Mouse (Mus musculus) intestine, embryonic 16.5 days (tissue): Measurements from ENCODE around the gene Ube2q1. TPM values are rescaled to one million over a fixed set of nuclear protein-coding genes. Genes with fewer than 3 reads are reported as not detected.
A peak's percentile ranks its signal among the peaks of the same experiment; 100 is the strongest.

Experiments
- ATAC-seq: fragments of 200-750 bp; cut with Nextera tagmentation; 2 replicates; pipeline ENCODE4 v1.8.0; 2017; ENCODE audit warnings: moderate TSS enrichment, moderate library complexity
- H3K27ac ChIP-seq: fragments of 300-500 bp; sonication (generic); 2 replicates; pipeline ENCODE4 v1.5.1; 2014; ENCODE audit warnings: mild to moderate bottlenecking, low read length
- H3K27me3 ChIP-seq: fragments of 300-500 bp; sonication (generic); replicated peaks from 2 replicates; pipeline ENCODE4 v1.6.1; 2014; ENCODE audit warnings: low read length, control low read depth, mixed read lengths; ENCODE audit not compliant: control insufficient read depth, insufficient read depth
- H3K36me3 ChIP-seq: fragments of 300-500 bp; sonication (generic); 2 replicates; pipeline ENCODE4 v1.6.1; 2014; ENCODE audit warnings: low read length, control low read depth; ENCODE audit not compliant: control insufficient read depth, insufficient read depth
- H3K4me1 ChIP-seq: fragments of 300-500 bp; sonication (generic); 2 replicates; pipeline ENCODE4 v1.6.1; 2014; ENCODE audit warnings: low read length, control low read depth, mixed read lengths; ENCODE audit not compliant: control insufficient read depth, insufficient read depth
- H3K4me2 ChIP-seq: fragments of 300-500 bp; sonication (generic); 2 replicates; pipeline ENCODE4 v1.6.1; 2014; ENCODE audit warnings: low read depth, low read length, control low read depth
- H3K4me3 ChIP-seq: fragments of 300-500 bp; sonication (generic); 2 replicates; pipeline ENCODE4 v1.5.1; 2014; ENCODE audit warnings: mild to moderate bottlenecking, low read length
- H3K9ac ChIP-seq: fragments of 300-500 bp; sonication (generic); 2 replicates; pipeline ENCODE4 v1.6.1; 2014; ENCODE audit warnings: low read depth, low read length
- H3K9me3 ChIP-seq: fragments of 300-500 bp; sonication (generic); 2 replicates; pipeline ENCODE4 v1.6.1; 2016; ENCODE audit warnings: low read length, control low read depth; ENCODE audit not compliant: control insufficient read depth
- WGBS: fragments of 180-500 bp; shearing (Covaris S2); extraction: QIAGEN DNeasy Blood & Tissue Kit; methylation state at CpG from one replicate; pipeline ENCODE4 v1.1.7; 2014; 5-methylcytosine and 5-hydroxymethylcytosine counted together
- polyA plus RNA-seq: library from polyadenylated mRNA; unstranded; fragments of >200 nt; fragmentation: Nextera tagmentation; extraction: Ambion mirVana; gene quantifications from 2 replicates; pipeline ENCODE4 v1.2.1, GENCODE M21; 2015

Ube2q1 gene
- polyA plus RNA-seq, 1 experiment from 2014 or later = 8.2 TPM

- Histone ChIP-seq H3K4me3 (no peak overlapping the region), H3K4me1 (0 out of 2 replicates have a peak, but pooled peaks cover 2% of the 10 kb centered on the region), H3K27me3 (no peaks in the 10 kb centered on the region), H3K9me3 (no peaks in the 10 kb centered on the region), H3K27ac (no peak overlapping the region), H3K4me2 (no peak overlapping the region), H3K36me3 (peaks cover 8% of the 10 kb centered on the region; the same call in 1 of the 2 replicates), H3K9ac (no peak overlapping the region)
- ATAC-seq = no peak
- WGBS = 89% methylated on average over 5 of the region's 5 CpGs
Measured at GRCm38 (mm10) chr3:89781640-89782039, 8.2 kb downstream of the Ube2q1 start.

GRCm38 (mm10) chr3:89784991-89785753, 11.8 kb downstream of the Ube2q1 start:
- H3K27me3 ChIP-seq = no peaks in the 10 kb centered on the region
- peak overlapping the region; percentile 30 for H3K4me2 ChIP-seq
- H3K4me1 ChIP-seq = 0 out of 2 replicates have a peak, but pooled peaks cover 2% of the 10 kb centered on the region
- H3K4me3 ChIP-seq = no peak overlapping the region
- peak; percentile 75 for ATAC-seq
- H3K9me3 ChIP-seq = no peaks in the 10 kb centered on the region
- peaks cover 2% of the 10 kb centered on the region; the same call in 1 of the 2 replicates for H3K36me3 ChIP-seq
- no peak overlapping the region for H3K27ac ChIP-seq
- 18% methylated on average over 11 of the region's 11 CpGs for WGBS
- H3K9ac ChIP-seq = peak overlapping the region; percentile 48

GRCm38 (mm10) chr3:89786275-89786674, 12.9 kb downstream of the Ube2q1 start:
- no peak overlapping the region for H3K9ac ChIP-seq
- no peaks in the 10 kb centered on the region for H3K27me3 ChIP-seq
- H3K4me3 ChIP-seq = no peak overlapping the region
- H3K4me1 ChIP-seq = no peaks in the 10 kb centered on the region
- H3K27ac ChIP-seq = no peak overlapping the region
- no peak for ATAC-seq
- no peaks in the 10 kb centered on the region; the same call in 1 of the 2 replicates for H3K36me3 ChIP-seq
- WGBS = 86% methylated on average over 6 of the region's 6 CpGs
- H3K4me2 ChIP-seq = no peak overlapping the region
- H3K9me3 ChIP-seq = no peaks in the 10 kb centered on the region

- Histone ChIP-seq H3K4me2 (no peak overlapping the region), H3K27ac (no peak overlapping the region), H3K27me3 (no peaks in the 10 kb centered on the region), H3K4me3 (no peak overlapping the region), H3K36me3 (no peaks in the 10 kb centered on the region), H3K9ac (no peak overlapping the region), H3K4me1 (no peaks in the 10 kb centered on the region), H3K9me3 (no peaks in the 10 kb centered on the region)
- WGBS = 78% methylated on average over 16 of the region's 16 CpGs
- ATAC-seq = no peak
Measured at GRCm38 (mm10) chr3:89788680-89789352, 15.4 kb downstream of the Ube2q1 start.

- Histone ChIP-seq H3K9ac (no peak overlapping the region), H3K27ac (no peak overlapping the region), H3K4me3 (no peak overlapping the region), H3K4me1 (no peaks in the 10 kb centered on the region), H3K4me2 (no peak overlapping the region), H3K9me3 (no peaks in the 10 kb centered on the region), H3K27me3 (no peaks in the 10 kb centered on the region), H3K36me3 (no peaks in the 10 kb centered on the region)
- no peak for ATAC-seq
- WGBS = 59% methylated on average over 2 of the region's 2 CpGs
Measured at GRCm38 (mm10) chr3:89794616-89795015, 21.2 kb downstream of the Ube2q1 start.

- 67% methylated on average over 5 of the region's 5 CpGs for WGBS
- H3K4me3 ChIP-seq = no peak overlapping the region
- no peak overlapping the region for H3K27ac ChIP-seq
- no peak for ATAC-seq
- H3K27me3 ChIP-seq = no peaks in the 10 kb centered on the region
- H3K36me3 ChIP-seq = no peaks in the 10 kb centered on the region
- H3K9me3 ChIP-seq = no peaks in the 10 kb centered on the region
- no peak overlapping the region for H3K9ac ChIP-seq
- H3K4me2 ChIP-seq = no peak overlapping the region
- H3K4me1 ChIP-seq = no peaks in the 10 kb centered on the region
Measured at GRCm38 (mm10) chr3:89795746-89796145, 22.3 kb downstream of the Ube2q1 start.

- Histone ChIP-seq H3K27me3 (no peaks in the 10 kb centered on the region), H3K36me3 (no peaks in the 10 kb centered on the region), H3K4me1 (no peaks in the 10 kb centered on the region), H3K9ac (no peak overlapping the region), H3K4me2 (no peak overlapping the region), H3K4me3 (no peak overlapping the region), H3K27ac (no peak overlapping the region), H3K9me3 (no peaks in the 10 kb centered on the region)
- WGBS = 37% methylated on average over 4 of the region's 4 CpGs
- ATAC-seq = no peak
Measured at GRCm38 (mm10) chr3:89796358-89796757, 22.9 kb downstream of the Ube2q1 start.

GRCm38 (mm10) chr3:89798518-89798917, 25.1 kb downstream of the Ube2q1 start:
- WGBS = 75% methylated on average over 3 of the region's 3 CpGs
- Histone ChIP-seq H3K4me2 (no peak overlapping the region), H3K36me3 (no peaks in the 10 kb centered on the region), H3K4me1 (0 out of 2 replicates have a peak, but pooled peaks cover 3% of the 10 kb centered on the region), H3K4me3 (no peak overlapping the region), H3K9me3 (no peaks in the 10 kb centered on the region), H3K27ac (no peak overlapping the region), H3K27me3 (no peaks in the 10 kb centered on the region), H3K9ac (no peak overlapping the region)
- ATAC-seq = no peak

- Histone ChIP-seq H3K27ac (no peak overlapping the region), H3K4me3 (no peak overlapping the region), H3K9ac (no peak overlapping the region), H3K27me3 (no peaks in the 10 kb centered on the region), H3K9me3 (no peaks in the 10 kb centered on the region), H3K36me3 (no peaks in the 10 kb centered on the region), H3K4me2 (peak overlapping the region; percentile 46), H3K4me1 (0 out of 2 replicates have a peak, but pooled peaks cover 5% of the 10 kb centered on the region)
- WGBS = 10% methylated on average over 13 of the region's 13 CpGs
- ATAC-seq = no peak
Measured at GRCm38 (mm10) chr3:89799476-89799875, 26.1 kb downstream of the Ube2q1 start.
